Mouse (Mus musculus) heart, postnatal 14 days (tissue): ENCODE data around the gene Lrrc74b. TPM values are rescaled to one million over a fixed set of nuclear protein-coding genes. Genes with fewer than 3 reads are reported as not detected.

Experiments
- DNase-seq, 2 experiments: peaks; one replicate each; pipeline ENCODE4 v3.0.0; 2021 to 2022
- intact Hi-C: fragments of 180-260 bp; cut with DNase I; formaldehyde crosslinking; loops from one replicate; pipeline ENCODE4 v1.15.1; 2025
- total RNA-seq, 2 experiments: library from RNA; stranded (reverse); gene quantifications; 2 replicates each; pipeline ENCODE4 v1.2.3; 2021

The Lrrc74b gene
- total RNA-seq, 2 experiments from 2014 or later: 0.15 to 0.24 TPM

GRCm38 (mm10) chr16:17553910-17554685 is 6.9 kb downstream of the Lrrc74b start:
- intact Hi-C loops: no loop called here
- DNase-seq: no peak

GRCm38 (mm10) chr16:17552837-17553236 is 8.2 kb downstream of the Lrrc74b start:
- intact Hi-C loops: no loop called here
- no peak for DNase-seq

GRCm38 (mm10) chr16:17542632-17543031 is 18.4 kb downstream of the Lrrc74b start:
- DNase-seq: no peak
- intact Hi-C loops: no loop called here

- intact Hi-C loops: no loop called here
- no peak for DNase-seq
Measured at GRCm38 (mm10) chr16:17536584-17536983, 24.5 kb downstream of the Lrrc74b start.

- no peak for DNase-seq
- intact Hi-C loops: loop anchor here (5.0 kb wide), 1 partner anchor 126 kb away; the partner anchor contains the start of genes Pi4ka and Snap29
Measured at GRCm38 (mm10) chr16:17532676-17533329, 28.2 kb downstream of the Lrrc74b start.

GRCm38 (mm10) chr16:17532271-17532670 is 28.8 kb downstream of the Lrrc74b start:
- intact Hi-C loops: loop anchor here (5.0 kb wide), 1 partner anchor 125 kb away; the partner anchor contains the start of genes Pi4ka and Snap29
- DNase-seq: peak in 1 of 2 experiments; percentile 30

- peak; percentile 97 to 98 for DNase-seq
- intact Hi-C loops: loop anchor here (5.0 kb wide), 1 partner anchor 123 kb away; the partner anchor contains the start of genes Pi4ka and Snap29
Measured at GRCm38 (mm10) chr16:17530640-17531288, 30.3 kb downstream of the Lrrc74b start, which contains the start of gene Thap7. TSS of gene Thap7 (minus strand) at chr16:17531136.

- peak in 1 of 2 experiments; percentile 31 for DNase-seq
- intact Hi-C loops: loop anchor here (5.0 kb wide), 1 partner anchor 123 kb away; the partner anchor contains the start of genes Pi4ka and Snap29
Measured at GRCm38 (mm10) chr16:17529981-17530586, 31.0 kb downstream of the Lrrc74b start.

GRCm38 (mm10) chr16:17528276-17528675 is 32.8 kb downstream of the Lrrc74b start:
- intact Hi-C loops: no loop called here
- DNase-seq: no peak

- DNase-seq: no peak
- intact Hi-C loops: no loop called here
Measured at GRCm38 (mm10) chr16:17527606-17528005, 33.4 kb downstream of the Lrrc74b start.

- intact Hi-C loops: no loop called here
- DNase-seq: no peak
Measured at GRCm38 (mm10) chr16:17526223-17526622, 34.8 kb downstream of the Lrrc74b start.

- intact Hi-C loops: no loop called here
- DNase-seq: no peak
Measured at GRCm38 (mm10) chr16:17525524-17525923, 35.5 kb downstream of the Lrrc74b start.

- no peak for DNase-seq
- intact Hi-C loops: no loop called here
Measured at GRCm38 (mm10) chr16:17524156-17524555, 36.9 kb downstream of the Lrrc74b start.

GRCm38 (mm10) chr16:17518910-17519309 is 42.1 kb downstream of the Lrrc74b start:
- DNase-seq: no peak
- intact Hi-C loops: no loop called here

- no peak for DNase-seq
- intact Hi-C loops: no loop called here
Measured at GRCm38 (mm10) chr16:17511431-17511830, 49.6 kb downstream of the Lrrc74b start.

GRCm38 (mm10) chr16:17510686-17511085 is 50.4 kb downstream of the Lrrc74b start:
- DNase-seq: no peak
- intact Hi-C loops: no loop called here

GRCm38 (mm10) chr16:17510143-17510542 is 50.9 kb downstream of the Lrrc74b start:
- intact Hi-C loops: no loop called here
- no peak for DNase-seq

GRCm38 (mm10) chr16:17509240-17509597 is 51.8 kb downstream of the Lrrc74b start:
- intact Hi-C loops: loop anchor here (2.0 to 5.0 kb wide), 2 partner anchors 56 to 102 kb away; partner anchors contain the start of genes Pi4ka and Snap29
- DNase-seq: no peak

GRCm38 (mm10) chr16:17508546-17509239 is 52.4 kb downstream of the Lrrc74b start, which contains the start of gene Lztr1:
TSS of gene Lztr1 (plus strand) at chr16:17508688.
- peak; percentile 86 to 91 for DNase-seq
- intact Hi-C loops: loop anchor here (2.0 to 5.0 kb wide), 2 partner anchors 56 to 101 kb away; partner anchors contain the start of genes Pi4ka and Snap29
